Mouse (Mus musculus) forebrain, embryonic 15.5 days (tissue): ENCODE data around the gene Brd4. TPM values are rescaled to one million over a fixed set of nuclear protein-coding genes. Genes with fewer than 3 reads are reported as not detected.

Experiments
- ATAC-seq: fragments of 200-750 bp; cut with Nextera tagmentation; replicated peaks from 2 replicates; pipeline ENCODE4 v1.8.0; 2017; ENCODE audit warnings: mild to moderate bottlenecking, moderate TSS enrichment, moderate library complexity
- H3K27ac ChIP-seq: fragments of 300-500 bp; sonication (generic); replicated peaks from 2 replicates; pipeline ENCODE4 v1.5.1; 2015; ENCODE audit warnings: mild to moderate bottlenecking, inconsistent platforms
- H3K27me3 ChIP-seq: fragments of 300-500 bp; sonication (generic); 2 replicates; pipeline ENCODE4 v1.6.1; 2015; ENCODE audit warnings: inconsistent platforms
- H3K36me3 ChIP-seq: fragments of 300-500 bp; sonication (generic); 2 replicates; pipeline ENCODE4 v1.6.1; 2015; ENCODE audit warnings: mild to moderate bottlenecking, inconsistent platforms
- H3K4me1 ChIP-seq: fragments of 300-500 bp; sonication (generic); 2 replicates; pipeline ENCODE4 v1.6.1; 2015; ENCODE audit warnings: inconsistent platforms
- H3K4me2 ChIP-seq: fragments of 300-500 bp; sonication (generic); replicated peaks from 2 replicates; pipeline ENCODE4 v1.6.1; 2015; ENCODE audit warnings: mild to moderate bottlenecking, inconsistent platforms
- H3K4me3 ChIP-seq: fragments of 300-500 bp; sonication (generic); 2 replicates; pipeline ENCODE4 v1.5.1; 2015; ENCODE audit warnings: mild to moderate bottlenecking, inconsistent platforms
- H3K9ac ChIP-seq: fragments of 300-500 bp; sonication (generic); replicated peaks from 2 replicates; pipeline ENCODE4 v1.6.1; 2015; ENCODE audit warnings: mild to moderate bottlenecking, inconsistent platforms
- H3K9me3 ChIP-seq: fragments of 300-500 bp; sonication (generic); 2 replicates; pipeline ENCODE4 v1.6.1; 2016; ENCODE audit warnings: inconsistent platforms
- WGBS: fragments of 180-500 bp; shearing (Covaris S2); methylation state at CpG from one replicate; pipeline ENCODE4 v1.1.7; 2015; ENCODE audit warnings: mixed read lengths; 5-methylcytosine and 5-hydroxymethylcytosine counted together
- polyA plus RNA-seq: library from polyadenylated mRNA; unstranded; fragments of >200 nt; fragmentation: Nextera tagmentation; extraction: Ambion mirVana; gene quantifications from 2 replicates; pipeline ENCODE4 v1.2.1, GENCODE M21; 2015

Brd4 gene
- polyA plus RNA-seq, 1 experiment from 2014 or later, result 80.2 TPM

DNA sequence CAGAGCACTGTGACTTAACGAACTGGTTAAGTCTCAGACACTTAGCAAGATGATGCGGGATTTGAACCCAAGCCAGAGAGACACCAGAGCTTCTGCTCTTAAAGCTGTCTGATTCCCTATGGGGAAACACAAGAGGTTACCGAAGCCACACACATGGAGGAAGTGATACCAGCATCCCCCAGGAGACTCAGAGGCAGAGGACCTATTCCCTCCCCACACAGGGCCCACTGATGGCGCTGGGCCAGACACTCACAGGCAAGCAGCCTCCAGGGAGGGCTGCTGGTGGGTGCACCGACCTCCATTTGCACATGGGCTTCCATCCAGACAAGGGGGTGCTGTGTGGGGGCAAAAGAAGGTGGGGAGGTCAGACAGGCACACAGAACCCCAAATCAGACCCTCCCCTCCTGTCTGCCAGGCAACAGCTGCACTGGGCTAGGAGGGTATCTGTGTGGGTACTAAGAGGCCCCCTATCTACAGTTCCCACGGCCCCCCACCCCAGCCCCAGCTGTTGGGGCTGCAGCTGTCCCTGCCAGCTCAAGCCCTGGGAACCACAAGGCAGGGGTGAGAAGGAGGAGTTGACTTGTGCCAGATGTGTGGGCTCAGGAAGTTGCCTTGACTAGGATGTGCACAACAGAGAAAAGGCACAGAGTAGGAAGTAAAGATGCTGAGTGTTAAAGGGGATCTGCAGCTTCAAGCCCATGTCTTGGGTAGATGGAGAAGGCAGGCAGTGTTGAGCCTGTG, 120.4 kb downstream of the Brd4 start:
- Histone ChIP-seq H3K9me3 (no peaks in the 10 kb centered on the region), H3K4me1 (peaks cover 41% of the 10 kb centered on the region), H3K27me3 (no peaks in the 10 kb centered on the region), H3K36me3 (no peaks in the 10 kb centered on the region), H3K4me2 (0 out of 2 replicates have a peak overlapping the region, but pooled peaks have one; percentile 2), H3K27ac (peak overlapping the region; percentile 19), H3K4me3 (no peak overlapping the region), H3K9ac (no peak overlapping the region; the same call in 1 of the 2 replicates)
- no peak for ATAC-seq
- 38% methylated on average over 6 of the region's 6 CpGs for WGBS

- H3K9ac ChIP-seq, result peak overlapping the region; percentile 61
- WGBS, result under 1% methylated on average over 58 of the region's 58 CpGs
- peak overlapping the region; percentile 62 for H3K4me3 ChIP-seq
- ATAC-seq, result peak; percentile 32
- H3K9me3 ChIP-seq, result no peaks in the 10 kb centered on the region
- no peaks in the 10 kb centered on the region for H3K36me3 ChIP-seq
- H3K4me2 ChIP-seq, result peak overlapping the region; percentile 96
- H3K4me1 ChIP-seq, result peaks cover 41% of the 10 kb centered on the region
- H3K27me3 ChIP-seq, result no peaks in the 10 kb centered on the region
- 0 out of 2 replicates have a peak overlapping the region, but pooled peaks have one; percentile 6 for H3K27ac ChIP-seq
Observed at GRCm38 (mm10) chr17:32162112-32162850, 122.2 kb downstream of the Brd4 start.

DNA sequence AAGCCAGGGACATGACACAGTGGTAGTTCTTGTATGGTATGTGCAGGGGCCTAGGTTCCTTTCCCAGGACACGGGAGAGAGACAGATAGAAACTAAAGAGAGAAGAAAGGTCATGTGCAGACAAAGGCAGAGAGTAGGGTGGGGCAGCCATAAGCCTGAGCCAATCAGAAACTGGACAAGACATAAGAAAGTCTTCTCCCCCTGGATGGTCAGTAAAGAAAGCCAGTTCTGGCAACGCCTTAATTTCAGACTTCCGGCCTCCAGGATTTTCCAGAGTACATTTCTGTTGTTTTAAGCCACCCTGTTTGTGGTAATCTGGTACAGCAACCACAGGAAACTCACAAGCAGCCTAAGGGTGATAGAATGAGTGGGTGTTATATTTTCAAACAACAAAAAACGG, 123.6 kb downstream of the Brd4 start:
- no peak overlapping the region for H3K9ac ChIP-seq
- no peaks in the 10 kb centered on the region for H3K9me3 ChIP-seq
- WGBS, result 77% methylated on average over 4 of the region's 4 CpGs
- no peak overlapping the region for H3K27ac ChIP-seq
- H3K4me3 ChIP-seq, result no peak overlapping the region
- H3K27me3 ChIP-seq, result no peaks in the 10 kb centered on the region
- no peaks in the 10 kb centered on the region for H3K36me3 ChIP-seq
- no peak overlapping the region for H3K4me2 ChIP-seq
- H3K4me1 ChIP-seq, result peaks cover 31% of the 10 kb centered on the region
- no peak for ATAC-seq

GRCm38 (mm10) chr17:32158841-32159240, 125.7 kb downstream of the Brd4 start:
- H3K4me2 ChIP-seq, result no peak overlapping the region
- no peak overlapping the region for H3K9ac ChIP-seq
- no peaks in the 10 kb centered on the region for H3K9me3 ChIP-seq
- H3K36me3 ChIP-seq, result no peaks in the 10 kb centered on the region
- no peak overlapping the region for H3K27ac ChIP-seq
- 93% methylated on average over 13 of the region's 13 CpGs for WGBS
- ATAC-seq, result no peak
- no peaks in the 10 kb centered on the region for H3K27me3 ChIP-seq
- peaks cover 16% of the 10 kb centered on the region for H3K4me1 ChIP-seq
- no peak overlapping the region for H3K4me3 ChIP-seq

DNA sequence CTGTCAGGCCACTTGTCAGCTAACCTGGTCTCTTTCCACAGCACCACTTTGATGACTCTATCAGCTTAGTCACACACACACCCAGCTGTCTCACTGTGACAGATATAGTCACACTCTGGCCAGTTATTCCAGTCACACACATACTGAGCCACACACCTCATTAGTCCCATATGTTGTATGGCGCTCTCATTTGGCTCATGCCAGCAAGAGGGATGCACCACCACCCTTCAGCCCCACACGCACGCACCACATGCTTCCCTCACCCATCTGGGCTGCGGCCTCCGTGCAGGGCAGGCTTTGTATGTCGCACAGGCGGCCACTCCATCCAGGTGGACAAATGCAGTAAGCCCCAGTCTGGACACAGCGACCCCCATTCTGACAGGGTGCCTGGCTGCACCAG, 137.8 kb downstream of the Brd4 start:
- Histone ChIP-seq H3K4me3 (no peak overlapping the region), H3K27me3 (no peaks in the 10 kb centered on the region), H3K9ac (no peak overlapping the region), H3K9me3 (no peaks in the 10 kb centered on the region), H3K4me1 (peaks cover 10% of the 10 kb centered on the region), H3K27ac (no peak overlapping the region), H3K36me3 (no peaks in the 10 kb centered on the region; the same call in 1 of the 2 replicates), H3K4me2 (no peak overlapping the region)
- WGBS, result 81% methylated on average over 8 of the region's 8 CpGs
- ATAC-seq, result no peak

Other genes with a start within 250 kb of the Brd4 start
- 44.7 and 48.0 TPM in 2 replicates for gene Rrp1b, start 248.6 kb downstream of the Brd4 start, polyA plus RNA-seq
- gene Hsf2bp, start 248.4 kb downstream of the Brd4 start, polyA plus RNA-seq, result 0.28 and 0.84 TPM in 2 replicates
- gene Notch3, start 117.9 kb downstream of the Brd4 start, polyA plus RNA-seq, result 5.6 and 5.8 TPM in 2 replicates
- 0.17 and 0.20 TPM in 2 replicates for gene Ephx3, start 95.2 kb downstream of the Brd4 start, polyA plus RNA-seq
- 107 and 111 TPM in 2 replicates for gene Akap8, start 36.5 kb upstream of the Brd4 start, polyA plus RNA-seq
- gene Akap8l, start 65.9 kb upstream of the Brd4 start, polyA plus RNA-seq, result 138 and 140 TPM in 2 replicates
- gene Wiz, start 104.7 kb upstream of the Brd4 start, polyA plus RNA-seq, result 38.8 and 40.3 TPM in 2 replicates
- 0.56 and 0.64 TPM in 2 replicates for gene Rasal3, start 118.9 kb upstream of the Brd4 start, polyA plus RNA-seq
- not detected in 2 replicates for gene Pglyrp2, start 139.4 kb upstream of the Brd4 start, polyA plus RNA-seq
- 0.23 TPM in 1 of 2 replicates, not detected in the other for gene Cyp4f39, start 168.0 kb upstream of the Brd4 start, polyA plus RNA-seq
- 7.8 and 8.4 TPM in 2 replicates for gene Cyp4f17, start 221.3 kb upstream of the Brd4 start, polyA plus RNA-seq